Mouse (Mus musculus) mouse embryonic stem cell (cell line): Measurements from ENCODE around the gene Cyp4a29.
"Not testable (repeated sequence)": the region's sequence is repeated elsewhere in the genome, so short reads cannot be mapped to it uniquely, and the experiment has no call there.

Experiments
- in situ Hi-C, 2 experiments: fragments of 300-500 bp; cut with MboI; formaldehyde crosslinking; loops; 1 replicate in 1 of 2; 3 replicates in 1 of 2; pipeline ENCODE4 v1.14.3; 2019 to 2020; ENCODE audit warnings: low sequenced_read_pairs in 2 of 2, low pct_unique_long_range_greater_than_20kb in 1 of 2, mixed read lengths in 1 of 2; ENCODE audit not compliant: unreplicated experiment in 1 of 2

The Cyp4a29 gene

GRCm38 (mm10) chr4:115241784-115242183 is at the start of gene Cyp4a29:
Gene Cyp4a29 (plus strand): TSS chr4:115242084.
- in situ Hi-C loops: no loop called here

- in situ Hi-C loops: not testable (repeated sequence)
Measured at GRCm38 (mm10) chr4:115232901-115233300, 9.0 kb upstream of the Cyp4a29 start.

- in situ Hi-C loops: no loop called here
Measured at GRCm38 (mm10) chr4:115236462-115237096, 5.3 kb upstream of the Cyp4a29 start.

- in situ Hi-C loops: not testable (repeated sequence)
Measured at GRCm38 (mm10) chr4:115264687-115265569, 23.0 kb downstream of the Cyp4a29 start.

GRCm38 (mm10) chr4:115278215-115278982 is 36.5 kb downstream of the Cyp4a29 start:
- in situ Hi-C loops: not testable (repeated sequence)

GRCm38 (mm10) chr4:115280342-115280741 is 38.5 kb downstream of the Cyp4a29 start:
- in situ Hi-C loops: no loop called here

- in situ Hi-C loops: not testable (repeated sequence)
Measured at GRCm38 (mm10) chr4:115280779-115281178, 38.9 kb downstream of the Cyp4a29 start.

GRCm38 (mm10) chr4:115281231-115281767 is 39.4 kb downstream of the Cyp4a29 start:
- in situ Hi-C loops: not testable (repeated sequence)

- in situ Hi-C loops: not testable (repeated sequence)
Measured at GRCm38 (mm10) chr4:115298746-115299145, 56.9 kb downstream of the Cyp4a29 start, which contains the start of gene Cyp4a12a. Gene Cyp4a12a (plus strand): TSS chr4:115299046.
